Mouse (Mus musculus) hindbrain, postnatal 0 days (tissue): ENCODE measurements at regions not wholly inside any gene's neighbourhood (a gene's known extent, or its start where the extent isn't known, plus 50 kb on each side); places are given as distances from the start of the nearest gene placed in this dataset.

ENCODE experiments used
- ATAC-seq: fragments of 200-750 bp; cut with Nextera tagmentation; 2 replicates; pipeline ENCODE4 v1.8.0; 2017; ENCODE audit warnings: mild to moderate bottlenecking, moderate TSS enrichment, moderate library complexity
- DNase-seq: peaks from one replicate; pipeline ENCODE4 v3.0.0-alpha.2; 2015; ENCODE audit warnings: low spot score
- H3K27ac ChIP-seq: fragments of 300-500 bp; sonication (generic); 2 replicates; pipeline ENCODE4 v1.5.1; 2014; ENCODE audit warnings: mild to moderate bottlenecking
- H3K27me3 ChIP-seq: fragments of 300-500 bp; sonication (generic); 2 replicates; pipeline ENCODE4 v1.6.1; 2014; ENCODE audit warnings: low read length, mixed read lengths; ENCODE audit not compliant: insufficient read depth
- H3K36me3 ChIP-seq: fragments of 300-500 bp; sonication (generic); 2 replicates; pipeline ENCODE4 v1.6.1; 2014; ENCODE audit warnings: low read length, mixed read lengths; ENCODE audit not compliant: insufficient read depth
- H3K4me1 ChIP-seq: fragments of 300-500 bp; sonication (generic); 2 replicates; pipeline ENCODE4 v1.6.1; 2014; ENCODE audit warnings: antibody characterized with exemption, low read length, mixed read lengths; ENCODE audit not compliant: insufficient read depth
- H3K4me2 ChIP-seq: fragments of 300-500 bp; sonication (generic); 2 replicates; pipeline ENCODE4 v1.6.1; 2014; ENCODE audit warnings: low read depth, mild to moderate bottlenecking, low read length, moderate library complexity, mixed read lengths
- H3K4me3 ChIP-seq: fragments of 300-500 bp; sonication (generic); 2 replicates; pipeline ENCODE4 v1.5.1; 2014; ENCODE audit warnings: low read length
- H3K9ac ChIP-seq: fragments of 300-500 bp; sonication (generic); replicated peaks from 2 replicates; pipeline ENCODE4 v1.6.1; 2014; ENCODE audit warnings: mild to moderate bottlenecking, low read length, moderate library complexity, mixed read lengths
- H3K9me3 ChIP-seq: fragments of 300-500 bp; sonication (generic); 2 replicates; pipeline ENCODE4 v1.6.1; 2016; ENCODE audit warnings: low read length, mixed read lengths
- CTCF ChIP-seq: IDR thresholded peaks from 2 replicates; pipeline ENCODE4 v1.5.1; 2016; ENCODE audit warnings: antibody characterized with exemption, control low read depth, low read depth
- WGBS: fragments of 180-500 bp; shearing (Covaris S2); extraction: QIAGEN DNeasy Blood & Tissue Kit; methylation state at CpG from one replicate; pipeline ENCODE4 v1.1.7; 2014; 5-methylcytosine and 5-hydroxymethylcytosine counted together

GRCm38 (mm10) chr13:110942986-110943644, 311.7 kb upstream of the Actbl2 start:
- H3K4me3 ChIP-seq, result no peak overlapping the region
- H3K36me3 ChIP-seq, result no peaks in the 10 kb centered on the region
- no peaks in the 10 kb centered on the region for H3K9me3 ChIP-seq
- H3K27ac ChIP-seq, result no peak overlapping the region
- no peak overlapping the region for H3K9ac ChIP-seq
- H3K27me3 ChIP-seq, result no peaks in the 10 kb centered on the region
- no peak overlapping the region for H3K4me2 ChIP-seq
- TF ChIP-seq CTCF, result no peak
- no peaks in the 10 kb centered on the region for H3K4me1 ChIP-seq
- ATAC-seq (no peak), DNase-seq (no peak)
- 87% methylated on average over 4 of the region's 4 CpGs for WGBS

GRCm38 (mm10) chr13:110944061-110944460, 310.8 kb upstream of the Actbl2 start:
- no peaks in the 10 kb centered on the region for H3K9me3 ChIP-seq
- H3K4me1 ChIP-seq, result no peaks in the 10 kb centered on the region
- no peak overlapping the region for H3K4me2 ChIP-seq
- H3K36me3 ChIP-seq, result no peaks in the 10 kb centered on the region
- DNase-seq, result no peak
- no peak overlapping the region for H3K27ac ChIP-seq
- WGBS, result 82% methylated on average over 4 of the region's 4 CpGs
- no peak for ATAC-seq
- no peak overlapping the region for H3K4me3 ChIP-seq
- H3K27me3 ChIP-seq, result no peaks in the 10 kb centered on the region
- TF ChIP-seq CTCF, result no peak
- no peak overlapping the region for H3K9ac ChIP-seq

GRCm38 (mm10) chr13:110944683-110945082, 310.1 kb upstream of the Actbl2 start:
- H3K9me3 ChIP-seq, result no peaks in the 10 kb centered on the region
- H3K4me3 ChIP-seq, result no peak overlapping the region
- ATAC-seq, result no peak
- no peak for DNase-seq
- H3K4me2 ChIP-seq, result no peak overlapping the region
- TF ChIP-seq CTCF, result no peak
- H3K27ac ChIP-seq, result no peak overlapping the region
- no peak overlapping the region for H3K9ac ChIP-seq
- WGBS, result 95% methylated on average over 5 of the region's 5 CpGs
- no peaks in the 10 kb centered on the region for H3K4me1 ChIP-seq
- no peaks in the 10 kb centered on the region for H3K36me3 ChIP-seq
- H3K27me3 ChIP-seq, result no peaks in the 10 kb centered on the region

GRCm38 (mm10) chr13:110960212-110960611, 294.6 kb upstream of the Actbl2 start:
- ATAC-seq (no peak), DNase-seq (no peak)
- Histone ChIP-seq H3K9ac (no peak overlapping the region), H3K36me3 (no peaks in the 10 kb centered on the region), H3K4me2 (no peak overlapping the region), H3K4me3 (no peak overlapping the region), H3K27me3 (no peaks in the 10 kb centered on the region), H3K27ac (no peak overlapping the region), H3K4me1 (no peaks in the 10 kb centered on the region), H3K9me3 (no peaks in the 10 kb centered on the region; the same call in 1 of the 2 replicates)
- no peak for TF ChIP-seq CTCF
- 76% methylated on average over 5 of the region's 5 CpGs for WGBS

- no peak overlapping the region for H3K9ac ChIP-seq
- WGBS, result 52% methylated on average over 8 of the region's 8 CpGs
- H3K4me3 ChIP-seq, result no peak overlapping the region
- H3K36me3 ChIP-seq, result no peaks in the 10 kb centered on the region
- no peaks in the 10 kb centered on the region for H3K27me3 ChIP-seq
- no peak overlapping the region for H3K27ac ChIP-seq
- no peaks in the 10 kb centered on the region for H3K4me1 ChIP-seq
- no peaks in the 10 kb centered on the region for H3K9me3 ChIP-seq
- H3K4me2 ChIP-seq, result no peak overlapping the region
- ATAC-seq, result no peak
- no peak for DNase-seq
- TF ChIP-seq CTCF, result no peak
Observed at GRCm38 (mm10) chr13:110967109-110967508, 287.7 kb upstream of the Actbl2 start.

GRCm38 (mm10) chr13:110967626-110968506, 286.9 kb upstream of the Actbl2 start:
- Histone ChIP-seq H3K36me3 (no peaks in the 10 kb centered on the region), H3K4me2 (no peak overlapping the region), H3K9me3 (no peaks in the 10 kb centered on the region), H3K4me3 (no peak overlapping the region), H3K4me1 (no peaks in the 10 kb centered on the region), H3K27ac (no peak overlapping the region), H3K27me3 (no peaks in the 10 kb centered on the region), H3K9ac (no peak overlapping the region)
- 54% methylated on average over 5 of the region's 5 CpGs for WGBS
- ATAC-seq (peak; percentile 95), DNase-seq (peak; percentile 93)
- TF ChIP-seq CTCF, result peak; percentile 83

GRCm38 (mm10) chr13:110968507-110968905, 286.3 kb upstream of the Actbl2 start:
- no peaks in the 10 kb centered on the region for H3K9me3 ChIP-seq
- H3K4me2 ChIP-seq, result no peak overlapping the region
- TF ChIP-seq CTCF, result peak; percentile 50; the same call in 1 of the 2 replicates
- H3K27me3 ChIP-seq, result no peaks in the 10 kb centered on the region
- no peaks in the 10 kb centered on the region for H3K4me1 ChIP-seq
- H3K27ac ChIP-seq, result no peak overlapping the region
- peak; percentile 61 for ATAC-seq
- WGBS, result 38% methylated on average over 7 of the region's 7 CpGs
- no peaks in the 10 kb centered on the region for H3K36me3 ChIP-seq
- no peak overlapping the region for H3K4me3 ChIP-seq
- DNase-seq, result peak; percentile 39
- no peak overlapping the region for H3K9ac ChIP-seq
